Mouse (Mus musculus) forebrain, embryonic 14.5 days (tissue): ENCODE measurements at regions not wholly inside any gene's neighbourhood (a gene's known extent, or its start where the extent isn't known, plus 50 kb on each side); places are given as distances from the start of the nearest gene placed in this dataset.

Experiments
- ATAC-seq: fragments of 200-750 bp; cut with Nextera tagmentation; 2 replicates; pipeline ENCODE4 v1.8.0; 2017; ENCODE audit warnings: mild to moderate bottlenecking, moderate library complexity
- DNase-seq: peaks from one replicate; pipeline ENCODE4 v3.0.0-alpha.2; 2015; ENCODE audit warnings: low spot score
- H3K27ac ChIP-seq: fragments of 300-500 bp; sonication (generic); 2 replicates; pipeline ENCODE4 v1.5.1; 2014; ENCODE audit warnings: low read depth, mild to moderate bottlenecking, control low read depth, low read length, moderate library complexity
- H3K27me3 ChIP-seq: fragments of 300-500 bp; sonication (generic); replicated peaks from 2 replicates; pipeline ENCODE4 v1.6.1; 2014; ENCODE audit warnings: low read length, control low read depth, mixed read lengths; ENCODE audit not compliant: control insufficient read depth, insufficient read depth
- H3K36me3 ChIP-seq: fragments of 300-500 bp; sonication (generic); 2 replicates; pipeline ENCODE4 v1.6.1; 2014; ENCODE audit warnings: low read length, control low read depth; ENCODE audit not compliant: control insufficient read depth, insufficient read depth
- H3K4me1 ChIP-seq: fragments of 300-500 bp; sonication (generic); 2 replicates; pipeline ENCODE4 v1.6.1; 2014; ENCODE audit warnings: antibody characterized with exemption, low read length, control low read depth; ENCODE audit not compliant: control insufficient read depth, insufficient read depth
- H3K4me2 ChIP-seq: fragments of 300-500 bp; sonication (generic); 2 replicates; pipeline ENCODE4 v1.6.1; 2014; ENCODE audit warnings: mild to moderate bottlenecking, control low read depth, low read length
- H3K4me3 ChIP-seq: fragments of 300-500 bp; sonication (generic); 2 replicates; pipeline ENCODE4 v1.5.1; 2014; ENCODE audit warnings: low read depth, low read length, control low read depth
- H3K9ac ChIP-seq: fragments of 300-500 bp; sonication (generic); 2 replicates; pipeline ENCODE4 v1.6.1; 2014; ENCODE audit warnings: mild to moderate bottlenecking, low read length, control low read depth, moderate library complexity
- H3K9me3 ChIP-seq: fragments of 300-500 bp; sonication (generic); replicated peaks from 2 replicates; pipeline ENCODE4 v1.6.1; 2016; ENCODE audit warnings: low read length, control low read depth, mixed read lengths; ENCODE audit not compliant: control insufficient read depth
- WGBS: fragments of 180-500 bp; shearing (Covaris S2); extraction: QIAGEN DNeasy Blood & Tissue Kit; methylation state at CpG from one replicate; pipeline ENCODE4 v1.1.7; 2014; 5-methylcytosine and 5-hydroxymethylcytosine counted together

- Histone ChIP-seq H3K9ac (no peak overlapping the region), H3K27ac (no peak overlapping the region), H3K9me3 (no peaks in the 10 kb centered on the region), H3K4me1 (no peaks in the 10 kb centered on the region), H3K4me3 (no peak overlapping the region), H3K4me2 (no peak overlapping the region), H3K27me3 (no peaks in the 10 kb centered on the region), H3K36me3 (no peaks in the 10 kb centered on the region)
- ATAC-seq (0 out of 2 replicates have a peak, but pooled peaks have one; percentile 23), DNase-seq (peak; percentile 7)
- WGBS, result 49% methylated on average over 2 of the region's 2 CpGs
Measured at GRCm38 (mm10) chr14:91776126-91776525, 2114.4 kb downstream of the Pcdh9 start.
